Mouse (Mus musculus): ENCODE results near the gene Tab2.

Tab2 gene

GRCm38 (mm10) chr10:7956228-7957001, at the start of gene Tab2:
Tab2 (minus strand) TSS chr10:7956230.
- in situ Hi-C loops (cut with MseI, MboI) = no loop called here

DNA sequence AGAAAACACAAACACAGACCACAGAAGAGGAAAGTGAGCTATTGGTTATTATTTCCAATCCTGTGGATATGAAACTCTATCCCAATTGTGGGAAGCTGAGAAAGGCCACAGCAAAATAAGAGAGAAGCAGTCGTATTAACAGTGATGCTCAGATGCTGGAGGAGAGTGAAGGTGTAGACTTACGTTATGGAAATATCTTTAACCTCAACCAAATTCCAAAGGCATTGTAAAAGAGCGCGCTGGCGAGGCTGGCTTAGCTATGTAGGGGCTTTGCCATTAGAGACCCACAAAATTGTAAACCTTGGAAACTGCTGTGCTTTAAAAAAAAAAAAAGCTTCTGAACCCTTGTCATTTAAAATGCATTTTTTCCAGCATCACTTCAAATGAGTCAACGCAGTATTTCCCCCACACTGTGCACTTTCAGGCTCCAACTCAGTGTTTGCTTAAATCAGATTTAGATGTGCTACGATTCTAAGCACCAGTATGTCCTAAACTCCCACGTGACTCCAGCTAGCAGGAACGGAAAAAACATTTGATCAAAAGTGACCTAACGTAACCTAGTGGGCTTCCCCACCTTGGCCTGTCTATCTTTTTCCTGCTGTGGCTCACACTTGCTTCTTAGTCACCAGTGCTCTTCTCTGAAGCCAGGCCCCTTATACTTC, 36.4 kb upstream of the Tab2 start:
- in situ Hi-C loops (cut with MseI, MboI) = no loop called here

DNA sequence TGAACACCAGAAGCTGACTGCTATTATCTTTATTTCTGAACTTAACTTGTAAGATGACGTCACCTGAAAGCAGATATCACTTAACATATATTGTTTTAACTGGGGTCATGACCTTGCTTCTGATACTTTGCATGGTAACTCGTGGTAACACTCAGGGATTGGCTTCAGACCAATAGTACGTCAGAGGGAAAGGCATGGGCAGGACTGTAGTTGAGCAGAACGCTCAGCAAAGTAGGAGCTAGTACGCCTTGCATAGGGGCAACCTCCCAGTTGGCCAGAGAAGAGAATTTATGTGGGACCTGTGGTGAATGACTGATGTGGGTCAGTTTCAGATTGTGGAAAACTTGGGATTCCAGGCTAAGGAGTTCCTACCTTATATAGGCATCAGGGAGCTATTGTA, 35.6 kb upstream of the Tab2 start:
- in situ Hi-C loops (cut with MseI, MboI) = no loop called here

GRCm38 (mm10) chr10:7987521-7987920, 31.5 kb upstream of the Tab2 start:
- in situ Hi-C loops (cut with MseI, MboI) = no loop called here

DNA sequence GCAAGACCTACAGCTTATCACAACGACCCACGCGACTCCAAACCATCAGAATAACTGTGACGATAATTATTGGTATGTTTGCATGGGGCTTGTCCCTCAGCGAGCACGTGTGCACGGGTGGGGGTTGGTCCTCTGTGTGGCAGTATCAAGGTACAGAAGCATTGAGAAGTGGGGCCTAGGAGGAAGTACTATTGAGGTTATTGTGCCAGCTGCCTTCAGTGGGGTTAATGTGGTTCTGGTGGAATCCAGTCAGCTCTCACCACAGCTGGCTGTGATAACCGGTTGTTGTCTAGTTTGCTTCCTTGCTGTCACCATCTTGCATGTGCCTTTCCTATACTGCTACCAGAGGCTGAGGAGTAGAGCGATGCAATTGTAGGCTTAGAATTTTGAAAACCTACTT, 20.4 kb upstream of the Tab2 start:
- in situ Hi-C loops (cut with MseI, MboI) = no loop called here

DNA sequence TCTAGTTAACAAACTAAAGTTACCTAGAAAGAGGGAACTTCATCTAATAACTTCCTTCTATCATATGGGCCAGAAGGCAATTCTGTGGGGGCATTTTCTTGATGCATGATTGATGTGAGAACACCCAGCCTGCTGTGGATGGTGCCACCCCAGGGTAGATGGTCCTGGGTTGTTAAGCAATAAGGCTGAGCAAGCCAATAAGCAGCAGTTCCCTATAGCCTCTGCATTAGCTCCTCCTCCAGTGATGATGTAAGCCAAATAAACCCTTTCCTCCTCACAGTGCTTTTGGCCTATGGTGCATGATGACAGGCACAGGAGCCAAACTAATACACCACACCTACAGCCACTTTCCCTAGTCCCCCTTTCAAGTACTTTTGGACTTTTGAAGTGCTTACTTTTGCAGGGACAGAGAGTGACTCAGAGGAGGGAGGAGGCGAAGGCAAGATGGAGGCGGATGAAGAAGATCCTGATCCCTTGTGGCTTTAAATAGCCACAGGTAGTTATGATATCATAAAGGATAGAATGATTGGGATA, 12.8 kb upstream of the Tab2 start:
- in situ Hi-C loops (cut with MseI, MboI) = no loop called here

GRCm38 (mm10) chr10:7967096-7967495, 11.1 kb upstream of the Tab2 start:
- in situ Hi-C loops (cut with MseI, MboI) = no loop called here

- in situ Hi-C loops (cut with MseI, MboI) = no loop called here
Observed at GRCm38 (mm10) chr10:7959073-7959472, 3.0 kb upstream of the Tab2 start.

- in situ Hi-C loops (cut with MseI, MboI) = no loop called here
Observed at GRCm38 (mm10) chr10:7955634-7956121, 352 bp downstream of the Tab2 start.

GRCm38 (mm10) chr10:7954989-7955633, 919 bp downstream of the Tab2 start:
- in situ Hi-C loops (cut with MseI, MboI) = no loop called here

DNA sequence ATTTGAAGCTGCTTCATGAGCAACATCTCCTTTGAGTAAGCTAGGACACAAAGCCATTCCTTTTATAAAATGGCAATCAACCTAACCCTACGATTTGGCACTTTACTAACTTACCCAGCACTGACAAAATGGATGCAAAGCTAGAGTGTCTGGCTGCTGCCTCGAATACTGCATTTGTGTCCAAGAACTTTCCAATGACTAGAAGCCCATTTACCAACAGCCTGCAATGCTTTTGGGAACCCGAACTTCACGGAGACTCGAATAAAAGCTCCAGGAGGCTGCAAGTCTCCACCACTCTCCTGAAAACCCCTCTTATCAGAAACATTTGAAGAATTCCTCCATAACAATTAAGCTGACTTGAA, 1.4 kb downstream of the Tab2 start:
- in situ Hi-C loops (cut with MseI, MboI) = no loop called here

- in situ Hi-C loops (cut with MseI, MboI) = no loop called here
Observed at GRCm38 (mm10) chr10:7943006-7943405, 13.0 kb downstream of the Tab2 start.

DNA sequence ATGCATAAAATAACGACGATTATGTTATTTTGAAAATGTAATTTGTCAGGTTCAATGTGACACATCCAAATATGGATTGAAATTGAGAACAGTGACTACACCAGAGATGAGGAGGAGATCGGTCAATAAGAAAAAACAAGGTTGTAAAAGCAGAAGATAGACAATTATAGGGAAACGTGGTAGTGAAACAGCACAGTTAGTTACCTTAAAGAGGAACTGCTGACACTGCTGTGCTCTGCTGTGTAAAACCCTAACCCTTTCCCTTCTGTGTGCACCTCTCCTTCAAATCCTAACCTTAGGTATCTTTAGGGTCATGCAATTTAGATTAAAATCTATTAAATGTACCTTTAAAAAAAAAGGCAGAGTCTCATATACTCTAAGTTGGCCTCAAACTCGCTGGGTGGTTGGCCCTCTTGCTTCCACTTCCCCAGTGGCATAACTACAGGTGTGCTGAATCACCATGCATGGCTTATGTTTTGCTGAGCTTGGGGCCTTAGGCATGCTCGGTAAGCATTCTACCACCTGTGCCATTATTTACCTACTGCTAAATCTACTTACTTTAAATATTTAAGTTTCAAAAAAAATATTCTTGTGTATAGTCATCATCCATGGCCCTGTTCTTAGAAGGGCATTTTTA, 19.4 kb downstream of the Tab2 start:
- in situ Hi-C loops (cut with MseI, MboI) = no loop called here

- in situ Hi-C loops (cut with MseI, MboI) = no loop called here
Observed at GRCm38 (mm10) chr10:7932958-7933357, 23.1 kb downstream of the Tab2 start.

GRCm38 (mm10) chr10:7928996-7929395, 27.0 kb downstream of the Tab2 start:
- in situ Hi-C loops (cut with MseI, MboI) = no loop called here

GRCm38 (mm10) chr10:7925481-7925880, 30.5 kb downstream of the Tab2 start:
- in situ Hi-C loops (cut with MseI, MboI) = no loop called here

GRCm38 (mm10) chr10:7923433-7923832, 32.6 kb downstream of the Tab2 start:
- in situ Hi-C loops (cut with MseI, MboI) = no loop called here

GRCm38 (mm10) chr10:7911268-7911667, 44.8 kb downstream of the Tab2 start:
- in situ Hi-C loops (cut with MseI, MboI) = no loop called here

DNA sequence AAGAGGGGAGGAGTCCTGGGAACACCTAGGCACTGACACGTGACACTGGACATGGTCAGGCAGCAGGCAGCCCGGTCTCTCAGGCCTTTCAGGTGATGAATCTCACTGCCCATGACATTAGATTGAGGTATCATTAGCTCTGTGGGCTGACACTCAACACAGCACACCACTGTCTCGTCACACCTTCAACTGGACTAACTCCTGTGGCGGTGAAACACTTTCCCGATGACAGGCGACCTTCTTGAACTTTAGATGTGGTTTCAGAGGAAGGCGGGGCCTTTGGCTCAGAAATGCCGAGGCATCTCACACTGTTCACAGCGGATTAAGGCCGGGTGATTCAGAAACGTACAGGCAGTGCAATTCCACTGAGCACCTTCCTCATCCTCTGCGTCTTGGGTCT, 48.9 kb downstream of the Tab2 start:
- in situ Hi-C loops (cut with MseI, MboI) = no loop called here

GRCm38 (mm10) chr10:7904157-7904556, 51.9 kb downstream of the Tab2 start:
- in situ Hi-C loops (cut with MseI, MboI) = no loop called here

- in situ Hi-C loops (cut with MseI, MboI) = no loop called here
Observed at GRCm38 (mm10) chr10:7900719-7901627, 55.1 kb downstream of the Tab2 start.
